Mouse (Mus musculus) MEL (cell line): ENCODE measurements around the gene Src.

ENCODE experiments used
- CHD1 ChIP-seq: IDR thresholded peaks from 2 replicates; pipeline ENCODE4 v1.6.1; 2012; ENCODE audit warnings: low read depth, mild to moderate bottlenecking, inconsistent platforms, low read length, improper control_type of control experiment
- CTCF ChIP-seq, 3 experiments: IDR thresholded peaks in 2 of 3; conservative IDR thresholded peaks in 1 of 3; 2 replicates each; pipeline ENCODE4 v1.5.1; 2011 to 2012; ENCODE audit warnings: low read length in 3 of 3, low read depth in 2 of 3, mild to moderate bottlenecking in 2 of 3, improper control_type of control experiment in 1 of 3, inconsistent platforms in 1 of 3, mixed read lengths in 1 of 3, moderate library complexity in 1 of 3; ENCODE audit not compliant: control insufficient read depth in 1 of 3, insufficient read depth in 1 of 3, poor library complexity in 1 of 3, severe bottlenecking in 1 of 3
- ELF1 ChIP-seq: IDR thresholded peaks from 2 replicates; pipeline ENCODE4 v1.6.1; 2014; ENCODE audit warnings: low read depth, mild to moderate bottlenecking, inconsistent platforms, low read length, improper control_type of control experiment, moderate library complexity
- ETS1 ChIP-seq: IDR thresholded peaks from 2 replicates; pipeline ENCODE4 v1.6.1; 2012; ENCODE audit warnings: low read depth, mild to moderate bottlenecking, inconsistent platforms, low read length, improper control_type of control experiment, moderate library complexity
- GATA1 ChIP-seq: IDR thresholded peaks from 2 replicates; pipeline ENCODE4 v1.6.1; 2011; ENCODE audit warnings: low read depth, low read length, improper control_type of control experiment
- JUND ChIP-seq: IDR thresholded peaks from 2 replicates; pipeline ENCODE4 v1.6.1; 2011; ENCODE audit warnings: low read depth, mild to moderate bottlenecking, improper control_type of control experiment, low read length
- NELFE ChIP-seq: IDR thresholded peaks from 2 replicates; pipeline ENCODE4 v1.6.1; 2011; ENCODE audit warnings: low read depth, low read length, improper control_type of control experiment
- POLR2A ChIP-seq, 2 experiments: IDR thresholded peaks; 2 replicates each; pipeline ENCODE4 v1.6.1; 2011 to 2012; ENCODE audit warnings: low read length in 2 of 2, mild to moderate bottlenecking in 2 of 2, control low read depth in 1 of 2, improper control_type of control experiment in 1 of 2, low read depth in 1 of 2, moderate library complexity in 1 of 2; ENCODE audit not compliant: control insufficient read depth in 1 of 2, insufficient read depth in 1 of 2, poor library complexity in 1 of 2
- TAL1 ChIP-seq: IDR thresholded peaks from 2 replicates; pipeline ENCODE4 v1.6.1; 2012; ENCODE audit warnings: mild to moderate bottlenecking, inconsistent platforms, low read length, moderate library complexity, mixed read lengths
- USF1 ChIP-seq: IDR thresholded peaks from 2 replicates; pipeline ENCODE4 v1.6.1; 2014; ENCODE audit warnings: low read depth, mild to moderate bottlenecking, inconsistent platforms, low read length, improper control_type of control experiment, moderate library complexity
- USF2 ChIP-seq, 2 experiments: IDR thresholded peaks; 2 replicates each; pipeline ENCODE4 v1.6.1; 2011 to 2012; ENCODE audit warnings: improper control_type of control experiment in 2 of 2, low read length in 2 of 2, borderline replicate concordance in 1 of 2, inconsistent platforms in 1 of 2, low read depth in 1 of 2, mild to moderate bottlenecking in 1 of 2; ENCODE audit not compliant: insufficient read depth in 1 of 2
- ZNF384 ChIP-seq: IDR thresholded peaks from 2 replicates; pipeline ENCODE4 v1.6.1; 2012; ENCODE audit warnings: low read depth, mild to moderate bottlenecking, inconsistent platforms, low read length, improper control_type of control experiment

DNA sequence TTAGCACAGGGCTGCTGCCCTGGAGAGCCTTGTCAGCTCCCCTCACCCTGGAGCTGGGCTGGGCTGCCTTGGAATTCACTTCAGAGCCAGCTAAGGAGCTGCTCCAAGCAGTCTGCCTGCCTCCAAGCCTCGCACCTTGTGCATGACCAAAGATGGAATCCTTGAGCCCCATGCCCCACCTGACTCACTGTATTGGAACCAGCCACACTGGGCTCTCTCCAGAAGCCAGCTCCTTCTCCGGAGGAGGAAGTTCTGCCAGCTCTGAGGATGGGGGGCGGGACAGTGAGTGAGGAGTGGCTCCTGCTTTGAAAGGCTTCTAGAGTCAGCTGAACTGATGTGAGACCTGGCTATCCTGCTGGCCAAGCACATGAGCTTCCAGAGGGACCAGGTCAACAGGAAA is 44.6 kb upstream of the Src start:
- TF ChIP-seq POLR2A (IDR thresholded peaks at IDR 0.05; ENCODE audit: control insufficient read depth in 1 of 2, insufficient read depth in 1 of 2, low read depth in 1 of 2, low read length in 2 of 2, poor library complexity in 1 of 2) (no peak), USF2 (IDR thresholded peaks at IDR 0.05; ENCODE audit: borderline replicate concordance in 1 of 2, insufficient read depth in 1 of 2, low read depth in 1 of 2, low read length in 2 of 2) (no peak), CTCF (IDR thresholded peaks at IDR 0.05 in 2 of 3, conservative IDR thresholded peaks at IDR 0.05 in 1 of 3; ENCODE audit: control insufficient read depth in 1 of 3, insufficient read depth in 1 of 3, low read depth in 2 of 3, low read length in 3 of 3, poor library complexity in 1 of 3, severe bottlenecking in 1 of 3) (no peak), CHD1 (no peak), TAL1 (no peak), NELFE (no peak), ELF1 (no peak), ZNF384 (no peak), JUND (no peak), USF1 (no peak), GATA1 (no peak), ETS1 (no peak)
